Mouse (Mus musculus): ENCODE data around the gene Cbfb. TPM values are rescaled to one million over a fixed set of nuclear protein-coding genes. Genes with fewer than 3 reads are reported as not detected.
"Not testable (repeated sequence)": the region's sequence is repeated elsewhere in the genome, so short reads cannot be mapped to it uniquely, and the experiment has no call there.

Cbfb gene
- polyA plus RNA-seq, 1 experiment from 2014 or later, result 49.0 TPM

DNA sequence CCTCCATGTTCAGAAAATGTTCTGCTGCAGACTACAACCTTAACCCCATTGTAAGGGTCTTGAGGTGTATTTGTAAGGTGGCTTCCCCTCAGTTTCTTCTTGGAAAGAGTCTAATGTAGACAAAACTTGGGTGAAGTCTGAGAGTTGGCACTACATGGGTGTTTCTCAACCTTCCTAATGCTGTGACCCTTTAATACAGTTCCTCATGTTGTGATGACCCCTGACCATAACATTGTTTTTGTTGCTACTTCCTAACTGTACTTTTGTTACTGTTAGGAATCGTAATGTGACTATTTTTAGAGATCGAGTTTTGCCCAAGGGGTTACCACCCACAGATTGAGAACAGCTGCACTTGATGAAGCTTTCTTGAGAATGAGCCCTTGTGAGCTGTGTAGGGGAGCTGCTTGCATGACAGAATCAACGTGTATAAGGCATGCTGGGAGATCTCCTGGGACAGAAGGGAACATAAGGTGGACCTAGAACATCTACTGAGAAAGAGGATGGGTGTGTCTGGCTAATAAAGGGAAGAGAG is 9.3 kb upstream of the Cbfb start:
- H3K9ac ChIP-seq (replicated peaks), result no peak overlapping the region
- H3K9me3 ChIP-seq, result no peaks in the 10 kb centered on the region
- H3K4me1 ChIP-seq, result peaks cover 5% of the 10 kb centered on the region; the same call in 1 of the 2 replicates
- no peaks in the 10 kb centered on the region for H3K36me3 ChIP-seq
- no peak overlapping the region for H3K4me2 ChIP-seq (replicated peaks)
- H3K4me3 ChIP-seq, result no peak overlapping the region
- ATAC-seq (ENCODE audit: low FRiP score, low read depth), result no peak
- no peaks in the 10 kb centered on the region for H3K27me3 ChIP-seq
- H3K27ac ChIP-seq (replicated peaks), result no peak overlapping the region
- 61% methylated on average over 3 of the region's 3 CpGs for WGBS

DNA sequence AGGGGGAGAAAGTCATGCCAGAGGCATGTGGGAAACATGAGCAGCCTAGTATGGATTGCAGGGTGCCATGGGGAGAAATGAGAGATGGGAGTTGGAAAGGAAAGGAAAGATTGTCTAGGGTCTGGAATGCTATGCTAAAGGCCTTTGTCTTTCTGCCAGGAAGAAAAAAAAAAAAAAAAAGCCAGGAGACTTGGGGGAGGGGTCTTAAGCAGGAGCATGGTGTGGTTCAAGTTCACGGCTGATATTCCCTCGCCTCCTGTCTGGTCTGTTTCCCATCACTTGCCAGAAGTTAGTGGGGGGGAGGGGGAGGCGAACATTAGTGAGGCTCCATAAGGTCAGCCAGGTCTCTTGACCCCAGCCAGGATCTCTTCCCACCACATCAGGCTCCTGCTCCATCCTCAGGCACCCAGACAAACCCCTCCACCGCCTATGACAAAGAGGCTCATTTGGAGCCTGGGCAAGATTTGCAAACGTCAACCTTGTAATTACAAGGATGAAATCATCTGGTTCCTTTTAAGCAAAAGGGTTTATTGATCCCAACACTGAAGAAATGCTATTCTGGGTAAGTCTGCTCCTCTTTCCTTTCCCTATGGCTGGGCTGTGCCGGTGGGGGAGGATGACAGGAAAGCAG is 6.1 kb upstream of the Cbfb start:
- 36% methylated on average over 6 of the region's 6 CpGs for WGBS
- no peak for ATAC-seq (ENCODE audit: low FRiP score, low read depth)

DNA sequence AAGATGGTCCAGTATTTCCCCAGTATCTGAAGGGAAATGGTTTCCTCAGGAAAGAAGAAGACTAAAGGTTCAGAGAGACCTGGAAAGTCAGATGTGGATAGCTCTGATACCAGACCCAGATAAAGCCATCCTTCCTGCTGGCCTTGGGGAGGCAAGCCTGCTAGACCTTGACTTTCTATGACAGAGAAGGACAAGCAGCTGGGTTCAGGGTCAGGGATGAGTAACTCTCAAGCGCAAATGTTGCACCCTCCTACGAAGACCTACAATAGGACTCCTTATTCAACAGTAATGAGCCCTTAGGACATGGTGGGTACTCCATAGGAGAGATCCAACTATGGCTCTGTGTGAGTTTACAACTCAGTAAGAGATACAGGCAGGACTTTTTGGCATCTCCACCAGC is 5.3 kb upstream of the Cbfb start:
- no peak overlapping the region for H3K4me3 ChIP-seq
- H3K4me2 ChIP-seq (replicated peaks), result no peak overlapping the region
- no peaks in the 10 kb centered on the region for H3K36me3 ChIP-seq
- no peaks in the 10 kb centered on the region for H3K27me3 ChIP-seq
- WGBS, result 80% methylated on average over 2 of the region's 2 CpGs
- no peak overlapping the region for H3K9ac ChIP-seq (replicated peaks)
- no peaks in the 10 kb centered on the region for H3K9me3 ChIP-seq
- ATAC-seq (ENCODE audit: low FRiP score, low read depth), result no peak
- H3K27ac ChIP-seq (replicated peaks), result no peak overlapping the region
- peaks cover 5% of the 10 kb centered on the region; the same call in 1 of the 2 replicates for H3K4me1 ChIP-seq

More for the DNA sequence above, 6.1 kb upstream of the Cbfb start:
- Histone ChIP-seq H3K27ac (replicated peaks) (no peak overlapping the region), H3K4me2 (replicated peaks) (no peak overlapping the region), H3K9me3 (no peaks in the 10 kb centered on the region), H3K4me1 (peaks cover 5% of the 10 kb centered on the region; the same call in 1 of the 2 replicates), H3K27me3 (no peaks in the 10 kb centered on the region), H3K9ac (replicated peaks) (no peak overlapping the region), H3K36me3 (no peaks in the 10 kb centered on the region), H3K4me3 (no peak overlapping the region)

DNA sequence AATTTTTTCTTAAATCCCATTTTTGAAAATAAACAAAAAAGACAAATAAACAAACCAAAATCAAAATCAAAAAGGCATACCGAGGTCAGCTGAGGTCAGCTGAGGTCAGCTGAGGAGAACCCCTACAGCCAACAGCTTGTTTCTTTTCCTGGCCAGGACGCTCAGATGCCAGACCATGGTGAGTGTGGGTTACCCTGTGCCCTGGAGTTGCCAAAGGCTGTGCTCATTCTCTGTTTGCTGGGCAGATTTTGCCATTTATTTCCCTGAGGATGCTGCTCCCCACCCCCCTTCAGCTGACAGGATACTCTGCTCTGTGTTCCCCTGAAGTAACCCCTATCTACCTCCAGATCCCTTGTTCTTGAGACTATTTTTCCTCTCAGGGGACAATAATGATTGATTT is 3.4 kb upstream of the Cbfb start:
- no peak overlapping the region for H3K9ac ChIP-seq (replicated peaks)
- 76% methylated on average over 2 of the region's 2 CpGs for WGBS
- H3K9me3 ChIP-seq, result no peaks in the 10 kb centered on the region
- no peak for ATAC-seq (ENCODE audit: low FRiP score, low read depth)
- no peaks in the 10 kb centered on the region for H3K27me3 ChIP-seq
- H3K4me3 ChIP-seq, result no peak overlapping the region
- no peak overlapping the region for H3K27ac ChIP-seq (replicated peaks)
- peaks cover 8% of the 10 kb centered on the region for H3K4me1 ChIP-seq
- no peaks in the 10 kb centered on the region for H3K36me3 ChIP-seq
- no peak overlapping the region for H3K4me2 ChIP-seq (replicated peaks)

GRCm38 (mm10) chr8:105169582-105169981 is 892 bp upstream of the Cbfb start:
- Histone ChIP-seq H3K27ac (replicated peaks) (no peak overlapping the region), H3K9ac (replicated peaks) (no peak overlapping the region), H3K27me3 (no peaks in the 10 kb centered on the region), H3K9me3 (no peaks in the 10 kb centered on the region), H3K36me3 (no peaks in the 10 kb centered on the region), H3K4me1 (peaks cover 18% of the 10 kb centered on the region), H3K4me2 (replicated peaks) (0 out of 2 replicates have a peak overlapping the region, but pooled peaks have one; percentile 60), H3K4me3 (no peak overlapping the region)
- WGBS, result 63% methylated on average over 3 of the region's 3 CpGs
- ATAC-seq (ENCODE audit: low FRiP score, low read depth), result no peak

- ATAC-seq (ENCODE audit: low FRiP score, low read depth), result peak; percentile 51; the same call in 1 of the 2 replicates
- Histone ChIP-seq H3K4me2 (replicated peaks) (peak overlapping the region; percentile 60), H3K4me1 (peaks cover 18% of the 10 kb centered on the region), H3K27ac (replicated peaks) (peak overlapping the region; percentile 94), H3K27me3 (no peaks in the 10 kb centered on the region), H3K4me3 (peak overlapping the region; percentile 93), H3K9me3 (no peaks in the 10 kb centered on the region), H3K36me3 (no peaks in the 10 kb centered on the region), H3K9ac (replicated peaks) (no peak overlapping the region; the same call in 1 of the 2 replicates)
- 4% methylated on average over 5 of the region's 5 CpGs for WGBS
Measured at GRCm38 (mm10) chr8:105170041-105170380, 463 bp upstream of the Cbfb start.

- peak overlapping the region; percentile 93 for H3K4me3 ChIP-seq
- H3K27ac ChIP-seq (replicated peaks), result peak overlapping the region; percentile 94
- H3K36me3 ChIP-seq, result 0 out of 2 replicates have a peak, but pooled peaks cover 5% of the 10 kb centered on the region
- under 1% methylated on average over 49 of the region's 92 CpGs for WGBS
- H3K4me2 ChIP-seq (replicated peaks), result peak overlapping the region; percentile 60
- no peaks in the 10 kb centered on the region for H3K9me3 ChIP-seq
- H3K4me1 ChIP-seq, result peaks cover 18% of the 10 kb centered on the region
- ATAC-seq (ENCODE audit: low FRiP score, low read depth), result peak; percentile 35
- peak overlapping the region; percentile 92 for H3K9ac ChIP-seq (replicated peaks)
- no peaks in the 10 kb centered on the region for H3K27me3 ChIP-seq
Measured at GRCm38 (mm10) chr8:105171116-105172002, 885 bp downstream of the Cbfb start.

DNA sequence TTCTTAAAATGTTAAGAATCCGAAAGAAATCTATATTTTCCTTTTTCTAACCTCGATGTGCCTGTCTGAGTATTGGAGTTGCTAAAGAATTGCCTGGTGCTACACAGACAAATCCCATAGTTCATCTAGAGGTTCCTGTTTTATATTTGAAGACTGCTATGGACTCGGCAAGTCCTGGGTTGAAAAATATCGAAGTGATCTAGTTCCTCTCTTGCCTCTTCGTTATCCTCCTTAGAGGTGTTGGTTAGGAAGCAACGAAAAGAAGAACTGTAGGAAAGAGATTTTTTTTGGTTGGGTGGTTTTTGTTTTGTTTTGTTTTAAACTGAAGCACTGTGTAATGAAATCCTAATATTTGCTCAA is 1.5 kb downstream of the Cbfb start:
- no peak for ATAC-seq (ENCODE audit: low FRiP score, low read depth)

GRCm38 (mm10) chr8:105175287-105175686 is 4.8 kb downstream of the Cbfb start:
- not testable (repeated sequence) for H3K9ac ChIP-seq (replicated peaks); H3K27me3 ChIP-seq; H3K9me3 ChIP-seq; H3K27ac ChIP-seq (replicated peaks); ATAC-seq (ENCODE audit: low FRiP score, low read depth); H3K4me3 ChIP-seq; H3K4me2 ChIP-seq (replicated peaks)
- Histone ChIP-seq H3K4me1 (peaks cover 18% of the 10 kb centered on the region), H3K36me3 (peaks cover 19% of the 10 kb centered on the region)
- 96% methylated on average over 3 of the region's 3 CpGs for WGBS

More for the DNA sequence above, 1.5 kb downstream of the Cbfb start:
- H3K9ac ChIP-seq (replicated peaks), result peak overlapping the region; percentile 92
- peaks cover 10% of the 10 kb centered on the region for H3K36me3 ChIP-seq
- 36% methylated on average over 6 of the region's 6 CpGs for WGBS
- H3K4me3 ChIP-seq, result peak overlapping the region; percentile 93
- peaks cover 18% of the 10 kb centered on the region for H3K4me1 ChIP-seq
- no peaks in the 10 kb centered on the region for H3K27me3 ChIP-seq
- H3K4me2 ChIP-seq (replicated peaks), result peak overlapping the region; percentile 60
- H3K9me3 ChIP-seq, result no peaks in the 10 kb centered on the region
- no peak overlapping the region for H3K27ac ChIP-seq (replicated peaks)

DNA sequence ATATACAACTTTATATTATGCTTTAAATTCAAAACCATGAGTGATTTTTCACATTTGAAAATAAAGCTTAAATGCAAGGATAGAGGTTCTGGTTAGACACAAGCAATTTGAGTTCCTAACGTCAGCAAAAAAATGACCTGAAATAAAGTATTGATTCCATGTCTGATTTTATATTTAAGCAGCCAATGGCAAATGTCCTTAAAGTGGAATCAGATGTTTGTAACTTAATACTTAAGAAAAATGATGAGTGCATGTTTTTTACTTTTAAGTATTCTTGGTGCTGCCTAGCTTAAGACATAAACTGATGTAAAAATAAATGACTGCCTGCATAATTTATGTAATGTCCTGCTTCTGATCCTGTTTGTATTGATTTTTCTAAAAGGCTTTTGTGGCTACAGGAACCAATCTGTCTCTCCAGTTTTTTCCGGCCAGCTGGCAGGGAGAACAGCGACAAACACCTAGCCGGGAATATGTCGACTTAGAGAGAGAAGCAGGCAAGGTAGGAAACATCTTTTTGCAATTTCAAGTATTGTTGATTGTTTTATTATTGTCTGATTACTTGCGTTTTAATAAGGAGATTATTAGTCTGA is 7.8 kb downstream of the Cbfb start:
- WGBS, result 86% methylated on average over 6 of the region's 6 CpGs
- Histone ChIP-seq H3K27me3 (no peaks in the 10 kb centered on the region), H3K9ac (replicated peaks) (no peak overlapping the region), H3K27ac (replicated peaks) (no peak overlapping the region), H3K9me3 (no peaks in the 10 kb centered on the region), H3K36me3 (peaks cover 29% of the 10 kb centered on the region), H3K4me3 (no peak overlapping the region), H3K4me2 (replicated peaks) (no peak overlapping the region), H3K4me1 (peaks cover 5% of the 10 kb centered on the region; the same call in 1 of the 2 replicates)
- no peak for ATAC-seq (ENCODE audit: low FRiP score, low read depth)

DNA sequence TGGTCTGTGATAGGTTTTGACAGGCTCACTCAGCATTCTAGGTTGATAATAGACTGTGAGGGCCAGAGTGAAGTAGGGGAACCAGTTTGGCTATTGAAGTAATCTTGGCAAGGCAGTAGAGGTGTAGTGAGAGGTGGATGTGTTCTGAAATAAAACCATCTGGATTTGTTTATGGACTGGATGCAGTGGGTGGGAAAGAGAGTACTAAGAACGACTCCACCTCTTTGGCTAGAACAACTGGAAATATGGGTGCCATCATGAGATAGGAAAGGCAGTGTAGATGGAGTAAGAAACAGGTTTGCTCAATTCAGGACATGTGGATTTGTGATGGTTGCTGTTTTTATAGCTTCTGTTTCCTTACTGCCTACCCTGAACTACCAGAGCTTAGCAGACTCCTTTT is 11.7 kb downstream of the Cbfb start:
- Histone ChIP-seq H3K9me3 (no peaks in the 10 kb centered on the region), H3K9ac (replicated peaks) (no peak overlapping the region), H3K4me1 (no peaks in the 10 kb centered on the region), H3K4me2 (replicated peaks) (no peak overlapping the region), H3K36me3 (peaks cover 22% of the 10 kb centered on the region), H3K27me3 (no peaks in the 10 kb centered on the region), H3K27ac (replicated peaks) (no peak overlapping the region), H3K4me3 (no peak overlapping the region)
- no peak for ATAC-seq (ENCODE audit: low FRiP score, low read depth)
- 94% methylated on average over 1 of the region's 1 CpGs for WGBS
